Mouse (Mus musculus) G1E (cell line): ENCODE measurements around the gene Ireb2. TPM values are rescaled to one million over a fixed set of nuclear protein-coding genes. Genes with fewer than 3 reads are reported as not detected.

Experiments
- ATAC-seq: 2 replicates; pipeline ENCODE4 v1.8.0; 2016; ENCODE audit warnings: mild to moderate bottlenecking; ENCODE audit not compliant: insufficient number of reproducible peaks, poor library complexity, low FRiP score, severe bottlenecking; ENCODE audit errors: extremely low read depth
- DNase-seq: peaks from one replicate; pipeline ENCODE4 v3.0.0; 2012; ENCODE audit warnings: low spot score
- H3K27me3 ChIP-seq: 2 replicates; pipeline ENCODE4 v1.6.1; 2012; ENCODE audit warnings: mild to moderate bottlenecking, low read length, inconsistent platforms; ENCODE audit not compliant: insufficient read depth
- H3K36me3 ChIP-seq: replicated peaks from 2 replicates; pipeline ENCODE3; 2012; ENCODE audit warnings: mild to moderate bottlenecking, inconsistent platforms
- H3K4me1 ChIP-seq: 2 replicates; pipeline ENCODE4 v1.6.1; 2012; ENCODE audit warnings: low read depth, low read length, inconsistent platforms, mixed read lengths; ENCODE audit not compliant: insufficient read depth
- H3K4me3 ChIP-seq: 2 replicates; pipeline ENCODE4 v1.5.1; 2012; ENCODE audit warnings: low read depth, mild to moderate bottlenecking, inconsistent platforms, low read length, moderate library complexity, mixed read lengths
- H3K9me3 ChIP-seq: replicated peaks from 2 replicates; pipeline ENCODE4 v1.6.1; 2012; ENCODE audit warnings: inconsistent platforms
- CTCF ChIP-seq: IDR thresholded peaks from 2 replicates; pipeline ENCODE4 v1.5.1; 2012; ENCODE audit warnings: low read depth, low read length, inconsistent platforms, mixed read lengths
- GATA1 ChIP-seq: IDR thresholded peaks from 2 replicates; pipeline ENCODE4 v1.6.1; 2012; ENCODE audit warnings: borderline replicate concordance, low read length, inconsistent platforms, mixed read lengths
- GATA2 ChIP-seq: IDR thresholded peaks from 2 replicates; pipeline ENCODE4 v1.6.1; 2012; ENCODE audit warnings: low read depth, low read length, inconsistent platforms, borderline replicate concordance
- POLR2AphosphoS5 ChIP-seq: IDR thresholded peaks from 2 replicates; pipeline ENCODE4 v1.6.1; 2012; ENCODE audit warnings: low read depth, low read length, inconsistent platforms; ENCODE audit not compliant: insufficient replicate concordance
- TAL1 ChIP-seq: conservative IDR thresholded peaks from 2 replicates; pipeline ENCODE4 v1.6.1; 2012; ENCODE audit warnings: low read depth, low read length, inconsistent platforms, mixed read lengths
- polyA plus RNA-seq: library from polyadenylated mRNA; stranded (reverse); fragments of >175 nt; gene quantifications from 2 replicates; pipeline ENCODE4 v1.2.3, GENCODE M21; 2012
- total RNA-seq, 2 experiments: library from RNA; stranded (forward) in 1 of 2; stranded (reverse) in 1 of 2; fragments of 200-1000 nt in 1 of 2; fragments of >200 nt in 1 of 2; fragmentation: Nextera tagmentation in 1 of 2; gene quantifications; 2 replicates each; pipeline ENCODE4 v1.2.3; 2014 to 2017

The Ireb2 gene
- total and polyA plus RNA-seq, 3 experiments: 2.1 to 60.7 (median 47.0) TPM

GRCm38 (mm10) chr9:54897097-54897496 is 33.5 kb downstream of the Ireb2 start:
- no peak for TF ChIP-seq CTCF
- TF ChIP-seq GATA2: no peak
- TF ChIP-seq GATA1: no peak
- TF ChIP-seq TAL1: no peak
- no peak for TF ChIP-seq POLR2AphosphoS5
- Histone ChIP-seq H3K4me3 (no peak overlapping the region), H3K4me1 (no peaks in the 10 kb centered on the region; the same call in 1 of the 2 replicates), H3K27me3 (no peaks in the 10 kb centered on the region), H3K36me3 (peaks cover 76% of the 10 kb centered on the region), H3K9me3 (no peaks in the 10 kb centered on the region)
- ATAC-seq (no peak), DNase-seq (no peak)

DNA sequence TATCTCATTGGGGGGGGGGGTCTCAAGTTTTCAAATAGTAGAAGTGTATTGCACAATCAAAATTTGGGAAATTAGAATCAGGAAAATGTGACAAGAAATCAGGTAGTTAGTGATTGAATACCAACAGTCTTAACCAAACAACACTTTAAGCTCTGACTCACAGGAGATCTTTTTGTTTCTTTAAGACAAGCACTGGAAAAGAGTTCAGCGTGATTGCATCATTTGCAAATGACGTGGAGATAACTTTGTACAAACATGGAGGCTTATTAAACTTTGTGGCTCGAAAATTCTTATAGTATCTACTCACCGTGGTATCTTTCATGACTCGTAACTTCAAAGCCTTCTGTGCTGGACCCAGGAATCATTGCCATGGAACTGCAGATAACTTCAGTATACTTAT is 45.9 kb downstream of the Ireb2 start:
- no peaks in the 10 kb centered on the region for H3K4me1 ChIP-seq
- TF ChIP-seq CTCF (no peak), GATA2 (no peak), TAL1 (no peak), GATA1 (no peak), POLR2AphosphoS5 (no peak)
- no peaks in the 10 kb centered on the region for H3K9me3 ChIP-seq
- H3K27me3 ChIP-seq: no peaks in the 10 kb centered on the region
- ATAC-seq (no peak), DNase-seq (no peak)
- peaks cover 62% of the 10 kb centered on the region for H3K36me3 ChIP-seq
- no peak overlapping the region for H3K4me3 ChIP-seq

DNA sequence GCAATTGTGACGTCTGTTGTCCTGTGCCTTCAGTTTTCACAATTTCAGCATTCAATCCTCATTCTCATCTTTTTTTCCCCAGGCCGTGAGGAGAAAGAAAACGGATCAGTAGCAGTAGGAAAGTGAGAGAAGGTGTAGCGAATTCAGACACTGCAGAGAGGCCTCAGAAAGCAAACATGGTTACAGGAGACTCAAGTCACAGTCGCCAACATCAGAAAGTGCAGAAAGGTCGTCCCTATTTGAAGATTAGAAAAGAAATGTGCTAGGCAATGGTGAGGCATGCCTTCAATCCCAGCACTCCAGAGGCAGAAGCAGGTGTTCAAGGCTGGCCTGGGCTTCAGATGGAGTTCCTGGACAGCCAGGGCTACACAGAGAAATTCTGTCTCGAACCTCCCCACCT is 52.0 kb downstream of the Ireb2 start:
- peaks cover 20% of the 10 kb centered on the region for H3K27me3 ChIP-seq
- TF ChIP-seq TAL1 (no peak), POLR2AphosphoS5 (no peak), GATA2 (no peak), GATA1 (no peak), CTCF (no peak)
- no peaks in the 10 kb centered on the region for H3K4me1 ChIP-seq
- H3K9me3 ChIP-seq: peaks cover 8% of the 10 kb centered on the region
- no peak for DNase-seq
- peaks cover 14% of the 10 kb centered on the region for H3K36me3 ChIP-seq
- ATAC-seq: no peak
- no peak overlapping the region for H3K4me3 ChIP-seq

GRCm38 (mm10) chr9:54916401-54916800 is 52.8 kb downstream of the Ireb2 start:
- Histone ChIP-seq H3K36me3 (peaks cover 11% of the 10 kb centered on the region), H3K27me3 (peaks cover 21% of the 10 kb centered on the region), H3K9me3 (peaks cover 8% of the 10 kb centered on the region), H3K4me3 (no peak overlapping the region), H3K4me1 (no peaks in the 10 kb centered on the region)
- no peak for TF ChIP-seq TAL1
- no peak for TF ChIP-seq GATA1
- no peak for TF ChIP-seq CTCF
- ATAC-seq: no peak
- DNase-seq: no peak

- ATAC-seq: no peak
- peaks cover 21% of the 10 kb centered on the region for H3K27me3 ChIP-seq
- DNase-seq: no peak
- no peak within 1 kb of the TSS for H3K4me3 ChIP-seq
- H3K4me1 ChIP-seq: no peaks in the 10 kb centered on the region
- peaks cover 8% of the 10 kb centered on the region for H3K9me3 ChIP-seq
- peaks cover 5% of the 10 kb centered on the region for H3K36me3 ChIP-seq
- TF ChIP-seq TAL1 (no peak), CTCF (no peak), GATA1 (no peak), POLR2AphosphoS5 (no peak), GATA2 (no peak)
Measured at GRCm38 (mm10) chr9:54917010-54917677, 53.6 kb downstream of the Ireb2 start, which contains the start of gene Hykk. TSS of gene Hykk (plus strand) at chr9:54917283.

- no peak for DNase-seq
Measured at GRCm38 (mm10) chr9:54918191-54918590, 54.6 kb downstream of the Ireb2 start.

More at GRCm38 (mm10) chr9:54918191-54918590, 54.6 kb downstream of the Ireb2 start:
- Histone ChIP-seq H3K9me3 (peaks cover 8% of the 10 kb centered on the region), H3K36me3 (peaks cover 1% of the 10 kb centered on the region), H3K4me3 (no peak overlapping the region), H3K4me1 (no peaks in the 10 kb centered on the region), H3K27me3 (peaks cover 21% of the 10 kb centered on the region)
- no peak for ATAC-seq
- TF ChIP-seq CTCF: no peak
- no peak for TF ChIP-seq GATA2
- TF ChIP-seq GATA1: no peak
- TF ChIP-seq TAL1: no peak
- no peak for TF ChIP-seq POLR2AphosphoS5
